Mouse (Mus musculus): ENCODE results near the gene Gnb4. TPM values are rescaled to one million over a fixed set of nuclear protein-coding genes. Genes with fewer than 3 reads are reported as not detected.

Gnb4 gene
- polyA plus RNA-seq, 1 experiment from 2014 or later: 59.4 TPM

GRCm38 (mm10) chr3:32628141-32628540 is 11.8 kb upstream of the Gnb4 start:
- Histone ChIP-seq H3K27me3 (ENCODE audit: control insufficient read depth, insufficient read depth, low read length) (no peaks in the 10 kb centered on the region), H3K9ac (ENCODE audit: low read depth, low read length) (no peak overlapping the region), H3K4me3 (ENCODE audit: low read depth, low read length) (no peak overlapping the region), H3K4me2 (no peak overlapping the region), H3K36me3 (ENCODE audit: control insufficient read depth, insufficient read depth, low read length) (no peaks in the 10 kb centered on the region), H3K4me1 (ENCODE audit: control insufficient read depth, insufficient read depth, low read length) (no peaks in the 10 kb centered on the region), H3K27ac (ENCODE audit: low read depth, low read length) (no peak overlapping the region), H3K9me3 (replicated peaks; ENCODE audit: control insufficient read depth, low read length) (no peaks in the 10 kb centered on the region)
- ATAC-seq (replicated peaks; ENCODE audit: insufficient number of reproducible peaks, low FRiP score, low TSS enrichment): no peak
- WGBS (ENCODE audit: insufficient replicate concordance): 73% methylated on average over 7 of the region's 7 CpGs

DNA sequence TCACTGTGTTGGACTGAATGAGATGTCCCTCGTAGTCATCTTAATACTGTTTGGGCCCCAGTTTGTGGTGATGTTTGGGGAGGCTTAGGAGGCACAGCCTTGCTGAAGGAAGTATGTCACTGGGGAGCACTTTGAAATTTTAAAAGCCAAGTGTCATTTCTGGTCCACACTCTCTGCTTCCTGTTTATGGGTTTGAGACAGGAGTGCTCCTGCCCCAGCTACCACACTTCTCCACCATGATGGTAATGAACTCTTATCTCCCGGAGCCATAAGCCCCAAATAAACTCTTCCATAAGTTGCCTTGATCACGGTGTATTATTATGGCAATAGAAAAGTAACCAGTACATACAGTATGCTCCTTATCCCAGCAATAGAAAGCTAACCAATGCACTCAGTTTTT is 5.7 kb upstream of the Gnb4 start:
- 82% methylated on average over 3 of the region's 3 CpGs for WGBS (ENCODE audit: insufficient replicate concordance)
- ATAC-seq (replicated peaks; ENCODE audit: insufficient number of reproducible peaks, low FRiP score, low TSS enrichment): no peak
- H3K27me3 ChIP-seq (ENCODE audit: control insufficient read depth, insufficient read depth, low read length): no peaks in the 10 kb centered on the region; the same call in 1 of the 2 replicates
- H3K36me3 ChIP-seq (ENCODE audit: control insufficient read depth, insufficient read depth, low read length): no peaks in the 10 kb centered on the region
- H3K9me3 ChIP-seq (replicated peaks; ENCODE audit: control insufficient read depth, low read length): no peaks in the 10 kb centered on the region
- H3K27ac ChIP-seq (ENCODE audit: low read depth, low read length): no peak overlapping the region
- H3K4me1 ChIP-seq (ENCODE audit: control insufficient read depth, insufficient read depth, low read length): no peaks in the 10 kb centered on the region
- no peak overlapping the region for H3K4me3 ChIP-seq (ENCODE audit: low read depth, low read length)
- H3K9ac ChIP-seq (ENCODE audit: low read depth, low read length): no peak overlapping the region
- H3K4me2 ChIP-seq: no peak overlapping the region

- Histone ChIP-seq H3K27me3 (ENCODE audit: control insufficient read depth, insufficient read depth, low read length) (no peaks in the 10 kb centered on the region; the same call in 1 of the 2 replicates), H3K9ac (ENCODE audit: low read depth, low read length) (no peak overlapping the region), H3K36me3 (ENCODE audit: control insufficient read depth, insufficient read depth, low read length) (no peaks in the 10 kb centered on the region), H3K9me3 (replicated peaks; ENCODE audit: control insufficient read depth, low read length) (no peaks in the 10 kb centered on the region), H3K4me1 (ENCODE audit: control insufficient read depth, insufficient read depth, low read length) (no peaks in the 10 kb centered on the region), H3K4me2 (no peak overlapping the region), H3K4me3 (ENCODE audit: low read depth, low read length) (no peak overlapping the region), H3K27ac (ENCODE audit: low read depth, low read length) (no peak overlapping the region)
- WGBS (ENCODE audit: insufficient replicate concordance): 91% methylated on average over 1 of the region's 1 CpGs
- no peak for ATAC-seq (replicated peaks; ENCODE audit: insufficient number of reproducible peaks, low FRiP score, low TSS enrichment)
Observed at GRCm38 (mm10) chr3:32621658-32622057, 5.3 kb upstream of the Gnb4 start.

DNA sequence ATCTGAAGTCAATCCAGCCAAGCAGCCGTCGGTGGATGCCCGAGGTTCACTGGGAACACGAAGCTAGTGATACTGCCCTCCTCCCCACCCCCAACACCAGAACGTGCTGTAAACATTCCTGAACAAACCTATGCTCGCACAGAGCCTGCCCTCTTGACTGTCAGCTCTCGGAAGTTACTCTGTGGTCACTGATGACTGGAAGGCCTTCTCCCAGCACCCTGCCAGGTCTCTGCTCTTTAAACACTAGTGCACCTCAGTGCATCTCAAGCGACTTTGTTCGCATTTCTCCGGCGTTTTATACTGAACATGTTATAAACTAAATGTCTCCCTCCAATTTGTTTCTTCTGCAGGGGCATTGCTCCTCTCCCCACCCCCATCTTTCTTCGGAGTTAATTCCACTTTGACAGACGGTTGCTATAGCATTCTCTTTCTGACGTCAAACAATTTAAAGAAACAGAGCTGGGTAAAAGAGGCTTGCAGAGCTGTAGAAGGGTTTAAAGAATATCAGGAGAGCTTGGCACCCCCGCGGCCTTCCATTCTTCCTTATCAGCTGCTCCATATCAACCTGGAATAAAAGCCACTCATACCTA is 763 bp upstream of the Gnb4 start:
- peak overlapping the region; percentile 64 for H3K27ac ChIP-seq (ENCODE audit: low read depth, low read length)
- ATAC-seq (replicated peaks; ENCODE audit: insufficient number of reproducible peaks, low FRiP score, low TSS enrichment): peak; percentile 43; the same call in 1 of the 2 replicates

GRCm38 (mm10) chr3:32616006-32616330 is 417 bp downstream of the Gnb4 start:
- Histone ChIP-seq H3K27me3 (ENCODE audit: control insufficient read depth, insufficient read depth, low read length) (no peaks in the 10 kb centered on the region; the same call in 1 of the 2 replicates), H3K36me3 (ENCODE audit: control insufficient read depth, insufficient read depth, low read length) (peaks cover 3% of the 10 kb centered on the region; the same call in 1 of the 2 replicates), H3K4me1 (ENCODE audit: control insufficient read depth, insufficient read depth, low read length) (no peaks in the 10 kb centered on the region; the same call in 1 of the 2 replicates), H3K9me3 (replicated peaks; ENCODE audit: control insufficient read depth, low read length) (peaks cover 2% of the 10 kb centered on the region; the same call in 1 of the 2 replicates), H3K4me3 (ENCODE audit: low read depth, low read length) (peak overlapping the region; percentile 72), H3K4me2 (peak overlapping the region; percentile 69), H3K9ac (ENCODE audit: low read depth, low read length) (peak overlapping the region; percentile 84), H3K27ac (ENCODE audit: low read depth, low read length) (peak overlapping the region; percentile 64; the same call in 1 of the 2 replicates)
- ATAC-seq (replicated peaks; ENCODE audit: insufficient number of reproducible peaks, low FRiP score, low TSS enrichment): peak; percentile 41; the same call in 1 of the 2 replicates
- 9% methylated on average over 11 of the region's 14 CpGs for WGBS (ENCODE audit: insufficient replicate concordance)

More for the DNA sequence above, 763 bp upstream of the Gnb4 start:
- 18% methylated on average over 16 of the region's 16 CpGs for WGBS (ENCODE audit: insufficient replicate concordance)
- peak overlapping the region; percentile 69 for H3K4me2 ChIP-seq
- peaks cover 2% of the 10 kb centered on the region; the same call in 1 of the 2 replicates for H3K9me3 ChIP-seq (replicated peaks; ENCODE audit: control insufficient read depth, low read length)
- H3K4me1 ChIP-seq (ENCODE audit: control insufficient read depth, insufficient read depth, low read length): no peaks in the 10 kb centered on the region; the same call in 1 of the 2 replicates
- no peaks in the 10 kb centered on the region; the same call in 1 of the 2 replicates for H3K27me3 ChIP-seq (ENCODE audit: control insufficient read depth, insufficient read depth, low read length)
- peak overlapping the region; percentile 84 for H3K9ac ChIP-seq (ENCODE audit: low read depth, low read length)
- peak overlapping the region; percentile 72 for H3K4me3 ChIP-seq (ENCODE audit: low read depth, low read length)
- peaks cover 3% of the 10 kb centered on the region; the same call in 1 of the 2 replicates for H3K36me3 ChIP-seq (ENCODE audit: control insufficient read depth, insufficient read depth, low read length)

DNA sequence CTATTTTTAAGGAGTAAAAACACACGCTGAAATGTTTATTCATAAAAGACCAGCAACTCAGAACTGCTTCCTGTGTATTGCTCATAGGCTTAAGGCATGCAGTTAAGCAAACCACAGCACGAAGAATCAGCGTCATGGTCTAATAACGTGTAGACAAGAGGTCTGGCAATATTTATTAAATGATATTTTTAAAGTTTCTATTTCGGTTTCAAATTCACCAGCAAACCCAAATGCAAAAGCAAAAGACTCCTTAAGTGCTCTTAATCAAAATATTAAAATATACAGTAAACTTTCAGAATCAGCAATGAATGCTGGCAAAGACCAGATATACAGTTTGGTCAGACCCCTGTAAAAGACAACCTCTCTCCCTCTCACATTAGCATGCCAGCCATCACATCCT is 1.0 kb downstream of the Gnb4 start:
- Histone ChIP-seq H3K36me3 (ENCODE audit: control insufficient read depth, insufficient read depth, low read length) (peaks cover 3% of the 10 kb centered on the region; the same call in 1 of the 2 replicates), H3K4me1 (ENCODE audit: control insufficient read depth, insufficient read depth, low read length) (no peaks in the 10 kb centered on the region; the same call in 1 of the 2 replicates), H3K4me3 (ENCODE audit: low read depth, low read length) (peak overlapping the region; percentile 72), H3K9me3 (replicated peaks; ENCODE audit: control insufficient read depth, low read length) (peaks cover 2% of the 10 kb centered on the region; the same call in 1 of the 2 replicates), H3K9ac (ENCODE audit: low read depth, low read length) (no peak overlapping the region), H3K27me3 (ENCODE audit: control insufficient read depth, insufficient read depth, low read length) (no peaks in the 10 kb centered on the region; the same call in 1 of the 2 replicates), H3K27ac (ENCODE audit: low read depth, low read length) (no peak overlapping the region), H3K4me2 (peak overlapping the region; percentile 69)
- 68% methylated on average over 5 of the region's 5 CpGs for WGBS (ENCODE audit: insufficient replicate concordance)
- ATAC-seq (replicated peaks; ENCODE audit: insufficient number of reproducible peaks, low FRiP score, low TSS enrichment): no peak

DNA sequence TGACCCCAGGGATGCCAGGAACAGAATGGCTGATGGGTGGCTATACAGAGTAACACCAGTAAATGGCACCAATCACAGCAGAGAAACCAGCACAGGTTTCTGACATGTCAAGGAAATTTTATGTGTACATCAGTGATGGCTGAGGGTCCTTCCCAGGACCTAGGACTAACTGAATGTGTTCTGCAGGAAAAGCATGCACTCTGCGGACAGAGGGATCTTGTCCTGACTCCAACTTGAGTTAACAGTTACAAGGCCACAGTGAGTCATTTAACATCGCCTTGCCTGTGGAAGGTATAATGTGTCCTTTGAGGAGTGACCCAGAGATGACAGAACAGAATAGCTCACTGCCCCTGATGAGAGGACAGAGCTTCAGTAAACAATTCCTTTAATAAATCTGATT is 1.6 kb downstream of the Gnb4 start:
- Histone ChIP-seq H3K9ac (ENCODE audit: low read depth, low read length) (no peak overlapping the region), H3K4me2 (no peak overlapping the region), H3K27me3 (ENCODE audit: control insufficient read depth, insufficient read depth, low read length) (no peaks in the 10 kb centered on the region; the same call in 1 of the 2 replicates), H3K36me3 (ENCODE audit: control insufficient read depth, insufficient read depth, low read length) (peaks cover 3% of the 10 kb centered on the region; the same call in 1 of the 2 replicates), H3K4me3 (ENCODE audit: low read depth, low read length) (no peak overlapping the region), H3K4me1 (ENCODE audit: control insufficient read depth, insufficient read depth, low read length) (no peaks in the 10 kb centered on the region; the same call in 1 of the 2 replicates), H3K9me3 (replicated peaks; ENCODE audit: control insufficient read depth, low read length) (peaks cover 2% of the 10 kb centered on the region; the same call in 1 of the 2 replicates), H3K27ac (ENCODE audit: low read depth, low read length) (no peak overlapping the region)
- WGBS (ENCODE audit: insufficient replicate concordance): 77% methylated on average over 2 of the region's 2 CpGs
- ATAC-seq (replicated peaks; ENCODE audit: insufficient number of reproducible peaks, low FRiP score, low TSS enrichment): no peak

DNA sequence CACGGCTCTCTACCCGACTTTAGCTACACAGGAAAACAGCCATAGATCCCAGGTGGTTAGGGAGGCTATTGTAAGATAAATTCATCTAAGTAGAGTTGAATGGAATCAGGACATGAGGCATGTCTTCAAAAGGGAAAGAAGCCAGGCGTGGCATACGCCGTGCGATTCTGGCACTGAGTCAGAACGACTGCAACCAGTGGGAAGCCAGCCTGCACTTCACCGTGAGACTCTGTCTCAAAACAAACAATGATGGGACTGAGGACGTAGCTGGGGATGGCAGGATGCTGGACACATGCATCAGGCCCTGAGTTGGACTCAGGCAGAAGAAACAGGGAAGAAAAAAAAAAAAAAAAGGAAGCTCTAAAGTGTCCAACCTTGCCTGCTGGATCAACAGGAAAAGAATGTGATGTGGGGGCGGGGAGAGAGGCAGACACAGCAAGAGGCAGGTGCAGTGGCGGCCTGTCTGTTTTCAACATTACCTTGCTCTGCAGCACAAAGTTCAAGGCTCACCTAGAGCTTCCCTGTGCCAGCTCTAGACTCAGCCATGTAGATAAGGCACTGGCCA is 4.7 kb downstream of the Gnb4 start:
- Histone ChIP-seq H3K36me3 (ENCODE audit: control insufficient read depth, insufficient read depth, low read length) (peaks cover 3% of the 10 kb centered on the region; the same call in 1 of the 2 replicates), H3K4me2 (no peak overlapping the region), H3K9ac (ENCODE audit: low read depth, low read length) (no peak overlapping the region), H3K9me3 (replicated peaks; ENCODE audit: control insufficient read depth, low read length) (peaks cover 2% of the 10 kb centered on the region; the same call in 1 of the 2 replicates), H3K27ac (ENCODE audit: low read depth, low read length) (no peak overlapping the region), H3K4me3 (ENCODE audit: low read depth, low read length) (no peak overlapping the region), H3K27me3 (ENCODE audit: control insufficient read depth, insufficient read depth, low read length) (no peaks in the 10 kb centered on the region), H3K4me1 (ENCODE audit: control insufficient read depth, insufficient read depth, low read length) (no peaks in the 10 kb centered on the region; the same call in 1 of the 2 replicates)
- no peak for ATAC-seq (replicated peaks; ENCODE audit: insufficient number of reproducible peaks, low FRiP score, low TSS enrichment)
- WGBS (ENCODE audit: insufficient replicate concordance): 66% methylated on average over 11 of the region's 11 CpGs
